ENCODE assay signal across 21 mouse cellular contexts in the genomic region with DNA sequence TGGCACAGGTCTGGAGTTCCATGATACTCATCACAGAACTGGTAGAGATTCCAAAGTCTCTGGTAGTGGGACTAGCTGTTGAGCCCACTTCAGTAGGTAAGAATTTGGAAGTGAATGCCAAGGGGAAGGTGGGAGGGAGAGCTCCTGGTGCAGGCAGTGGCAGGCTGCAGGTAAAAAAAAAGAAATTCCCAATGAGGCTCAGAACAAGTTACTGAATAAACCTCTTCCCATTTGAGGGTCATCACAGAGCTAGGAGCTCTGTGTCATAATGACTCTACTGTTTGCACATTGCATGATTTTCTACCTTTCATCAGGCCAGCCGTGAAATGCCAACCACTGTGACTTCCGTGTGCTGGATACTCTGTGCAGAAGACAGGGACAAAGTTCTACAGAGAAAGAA.
DNase-seq lines count a peak whose midpoint lies in the region; ATAC-seq and TF ChIP-seq lines count a peak whose summit lies in the region.
"Had no signal": no experiment of that assay in that cellular context is flagged by ENCODE, and none has a peak within 500 bp of the region (broad histone marks: within the 10 kb centered on the region; RNA-seq: fewer than 3 reads in every experiment).

No protein-coding gene starts in this region.

- H3K36me3 ChIP-seq in lung, embryonic 14.5 days (ENCODE audit: insufficient read depth) = 0 out of 2 replicates have a peak, but pooled peaks cover 4% of the 10 kb centered on the region
- peaks cover 6% of the 10 kb centered on the region; the same call in 1 of the 2 replicates for H3K36me3 ChIP-seq in lung, embryonic 16.5 days (ENCODE audit: control insufficient read depth, insufficient read depth, low read length)
- H3K36me3 ChIP-seq: embryonic facial prominence, embryonic 13.5 days; embryonic facial prominence, embryonic 15.5 days; forebrain, embryonic 10.5 days; forebrain, embryonic 12.5 days had no signal

- no peak overlapping the region for H3K4me2 ChIP-seq in lung, embryonic 14.5 days
- H3K4me2 ChIP-seq in lung, embryonic 16.5 days (ENCODE audit: low read depth, low read length) = no peak overlapping the region
- H3K4me2 ChIP-seq: embryonic facial prominence, embryonic 13.5 days; embryonic facial prominence, embryonic 15.5 days; forebrain, embryonic 12.5 days had no signal

- H3K27ac ChIP-seq in lung, embryonic 14.5 days (ENCODE audit: low read depth) = no peak overlapping the region
- peak overlapping the region; percentile 44; the same call in 1 of the 2 replicates for H3K27ac ChIP-seq in lung, embryonic 16.5 days (ENCODE audit: low read length)
- H3K27ac ChIP-seq: embryonic facial prominence, embryonic 13.5 days; embryonic facial prominence, embryonic 15.5 days; forebrain, embryonic 10.5 days; forebrain, embryonic 12.5 days had no signal

- H3K9ac ChIP-seq in lung, embryonic 14.5 days = no peak overlapping the region
- no peak overlapping the region for H3K9ac ChIP-seq in lung, embryonic 16.5 days (ENCODE audit: low read length)
- H3K9ac ChIP-seq: embryonic facial prominence, embryonic 13.5 days; embryonic facial prominence, embryonic 15.5 days; forebrain, embryonic 12.5 days had no signal

- H3K4me3 ChIP-seq in lung, embryonic 14.5 days (ENCODE audit: low read depth, low read length) = no peak overlapping the region
- no peak overlapping the region for H3K4me3 ChIP-seq in lung, adult 2 months (replicated peaks; ENCODE audit: extremely low read depth, low read depth, low read length)
- no peak overlapping the region for H3K4me3 ChIP-seq in lung, embryonic 16.5 days (ENCODE audit: low read length)
- H3K4me3 ChIP-seq: embryonic facial prominence, embryonic 13.5 days; embryonic facial prominence, embryonic 15.5 days; erythroblast, embryonic 14.5 days; forebrain, embryonic 10.5 days; forebrain, embryonic 12.5 days had no signal

- TF ChIP-seq POLR2A in lung, adult 2 months (IDR thresholded peaks at IDR 0.05; ENCODE audit: borderline replicate concordance, extremely low read depth, low read depth, low read length) = no peak

- no peak for TF ChIP-seq CTCF in lung, embryonic 14.5 days (IDR thresholded peaks at IDR 0.05; ENCODE audit: low read depth)
- TF ChIP-seq CTCF in lung, adult 2 months (IDR thresholded peaks at IDR 0.05; ENCODE audit: insufficient read depth, low read length) = no peak

- H3K4me1 ChIP-seq in lung, embryonic 14.5 days (ENCODE audit: insufficient read depth) = no peaks in the 10 kb centered on the region
- H3K4me1 ChIP-seq in lung, adult 2 months (ENCODE audit: control insufficient read depth, insufficient read depth, low read length) = no peaks in the 10 kb centered on the region
- no peaks in the 10 kb centered on the region for H3K4me1 ChIP-seq in lung, embryonic 16.5 days (replicated peaks; ENCODE audit: control insufficient read depth, insufficient read depth, low read length)
- H3K4me1 ChIP-seq: embryonic facial prominence, embryonic 13.5 days; embryonic facial prominence, embryonic 15.5 days; forebrain, embryonic 10.5 days; forebrain, embryonic 12.5 days had no signal

- no peaks in the 10 kb centered on the region for H3K9me3 ChIP-seq in lung, embryonic 14.5 days (ENCODE audit: low read depth, low read length)
- H3K9me3 ChIP-seq in lung, embryonic 16.5 days (ENCODE audit: control insufficient read depth, low read length) = no peaks in the 10 kb centered on the region
- H3K9me3 ChIP-seq: embryonic facial prominence, embryonic 13.5 days; embryonic facial prominence, embryonic 15.5 days; forebrain, embryonic 10.5 days; forebrain, embryonic 12.5 days had no signal

- H3K27me3 ChIP-seq in lung, embryonic 14.5 days (ENCODE audit: insufficient read depth, low read length) = no peaks in the 10 kb centered on the region
- H3K27me3 ChIP-seq in lung, embryonic 16.5 days (ENCODE audit: control insufficient read depth, insufficient read depth, low read depth, low read length) = no peaks in the 10 kb centered on the region
- H3K27me3 ChIP-seq: embryonic facial prominence, embryonic 13.5 days; embryonic facial prominence, embryonic 15.5 days; forebrain, embryonic 12.5 days had no signal

- peak; percentile 7 for DNase-seq in lung, embryonic 14.5 days
- DNase-seq in lung, adult 2 months = no peak
- DNase-seq in lung, adult 18-20 months = no peak
- DNase-seq: adrenal gland, adult 2 months; adrenal gland, postnatal 10 days; adrenal gland, postnatal 25 days; cerebellum, adult 11 months; cerebellum, adult 18-20 months; cerebellum, adult 8-10 months; cerebellum, adult 9-11 months; cerebellum, postnatal 14 days; cerebellum, postnatal 36 days; embryo, embryonic 11 days had no signal

- 82% methylated on average over 2 of the region's 2 CpGs for WGBS in lung, embryonic 14.5 days
- 63% methylated on average over 2 of the region's 2 CpGs for WGBS in lung, adult 2 months
- WGBS in lung, embryonic 16.5 days = 83% methylated on average over 2 of the region's 2 CpGs

- ATAC-seq in lung, embryonic 14.5 days (ENCODE audit: insufficient read depth) = peak; percentile 28; the same call in 1 of the 2 replicates
- ATAC-seq in lung, embryonic 16.5 days (ENCODE audit: low read depth) = peak; percentile 81
- ATAC-seq: forebrain, embryonic 14.5 days; forebrain, embryonic 16.5 days had no signal
